Mouse (Mus musculus) liver, postnatal 0 days (tissue): ENCODE results near the gene Upf2. TPM values are rescaled to one million over a fixed set of nuclear protein-coding genes. Genes with fewer than 3 reads are reported as not detected.
"Not testable (repeated sequence)": the region's sequence is repeated elsewhere in the genome, so short reads cannot be mapped to it uniquely, and the experiment has no call there.

ENCODE experiments used
- ATAC-seq: fragments of 200-750 bp; cut with Nextera tagmentation; 2 replicates; pipeline ENCODE4 v1.8.0; 2017; ENCODE audit warnings: mild to moderate bottlenecking, moderate library complexity
- DNase-seq: peaks from one replicate; pipeline ENCODE4 v3.0.0-alpha.2; 2016
- H3K27ac ChIP-seq: fragments of 300-500 bp; sonication (generic); 2 replicates; pipeline ENCODE4 v1.5.1; 2014; ENCODE audit warnings: antibody characterized with exemption, moderate library complexity, mild to moderate bottlenecking, low read depth
- H3K27me3 ChIP-seq: fragments of 300-500 bp; sonication (generic); 2 replicates; pipeline ENCODE4 v1.6.1; 2014; ENCODE audit warnings: low read length, control low read depth, mixed read lengths; ENCODE audit not compliant: insufficient read depth
- H3K36me3 ChIP-seq: fragments of 300-500 bp; sonication (generic); replicated peaks from 2 replicates; pipeline ENCODE4 v1.6.1; 2014; ENCODE audit warnings: mild to moderate bottlenecking, control low read depth, low read length, moderate library complexity, mixed read lengths; ENCODE audit not compliant: insufficient read depth
- H3K4me1 ChIP-seq: fragments of 300-500 bp; sonication (generic); 2 replicates; pipeline ENCODE4 v1.6.1; 2014; ENCODE audit warnings: antibody characterized with exemption, mild to moderate bottlenecking, control low read depth; ENCODE audit not compliant: insufficient read depth
- H3K4me2 ChIP-seq: fragments of 300-500 bp; sonication (generic); 2 replicates; pipeline ENCODE4 v1.6.1; 2014; ENCODE audit warnings: low read depth, mild to moderate bottlenecking, low read length, moderate library complexity, mixed read lengths
- H3K4me3 ChIP-seq: fragments of 300-500 bp; sonication (generic); 2 replicates; pipeline ENCODE4 v1.5.1; 2014; ENCODE audit warnings: low read depth, low read length
- H3K9ac ChIP-seq: fragments of 300-500 bp; sonication (generic); replicated peaks from 2 replicates; pipeline ENCODE4 v1.6.1; 2014; ENCODE audit warnings: mild to moderate bottlenecking, moderate library complexity
- H3K9me3 ChIP-seq: fragments of 300-500 bp; sonication (generic); 2 replicates; pipeline ENCODE4 v1.6.1; 2016; ENCODE audit warnings: mild to moderate bottlenecking, control low read depth, low read length, mixed read lengths
- CTCF ChIP-seq: sonication (generic); IDR thresholded peaks from 2 replicates; pipeline ENCODE4 v1.5.1; 2016; ENCODE audit warnings: antibody characterized with exemption, low read depth
- EP300 ChIP-seq: IDR thresholded peaks from 2 replicates; pipeline ENCODE4 v1.6.1; 2016; ENCODE audit warnings: antibody characterized with exemption, low read depth, mild to moderate bottlenecking
- WGBS: fragments of 180-500 bp; shearing (Covaris S2); extraction: QIAGEN DNeasy Blood & Tissue Kit; methylation state at CpG from one replicate; pipeline ENCODE4 v1.1.7; 2014; ENCODE audit not compliant: insufficient replicate concordance; 5-methylcytosine and 5-hydroxymethylcytosine counted together
- polyA plus RNA-seq: library from polyadenylated mRNA; unstranded; fragments of >200 nt; fragmentation: Nextera tagmentation; extraction: Ambion mirVana; gene quantifications from 2 replicates; pipeline ENCODE4 v1.2.1, GENCODE M21; 2015

The Upf2 gene
- polyA plus RNA-seq, 1 experiment from 2014 or later: 3.3 TPM

GRCm38 (mm10) chr2:5957705-5958104 lies 6.4 kb downstream of the Upf2 start:
- Histone ChIP-seq H3K27ac (no peak overlapping the region), H3K4me3 (no peak overlapping the region), H3K4me2 (no peak overlapping the region), H3K4me1 (peaks cover 8% of the 10 kb centered on the region), H3K36me3 (peaks cover 37% of the 10 kb centered on the region), H3K27me3 (no peaks in the 10 kb centered on the region), H3K9me3 (no peaks in the 10 kb centered on the region), H3K9ac (no peak overlapping the region)
- ATAC-seq: no peak
- TF ChIP-seq EP300 (no peak), CTCF (no peak)
- no peak for DNase-seq
- 82% methylated on average over 9 of the region's 9 CpGs for WGBS

- TF ChIP-seq EP300 (no peak), CTCF (no peak)
- H3K4me2 ChIP-seq: no peak overlapping the region
- peaks cover 41% of the 10 kb centered on the region for H3K36me3 ChIP-seq
- H3K9me3 ChIP-seq: no peaks in the 10 kb centered on the region
- no peak overlapping the region for H3K4me3 ChIP-seq
- WGBS: 82% methylated on average over 2 of the region's 2 CpGs
- no peak overlapping the region for H3K27ac ChIP-seq
- no peak for ATAC-seq
- no peak overlapping the region for H3K9ac ChIP-seq
- no peaks in the 10 kb centered on the region for H3K4me1 ChIP-seq
- no peaks in the 10 kb centered on the region for H3K27me3 ChIP-seq
- DNase-seq: no peak
Measured at GRCm38 (mm10) chr2:5962265-5962664, 11.0 kb downstream of the Upf2 start.

- H3K4me1 ChIP-seq, H3K27me3 ChIP-seq, ATAC-seq, H3K4me3 ChIP-seq, H3K4me2 ChIP-seq, H3K27ac ChIP-seq, H3K9ac ChIP-seq, DNase-seq, H3K9me3 ChIP-seq: not testable (repeated sequence)
- peaks cover 28% of the 10 kb centered on the region for H3K36me3 ChIP-seq
- WGBS: 85% methylated on average over 4 of the region's 4 CpGs
- peak; percentile 17; the same call in 1 of the 2 replicates for TF ChIP-seq CTCF
Measured at GRCm38 (mm10) chr2:5963729-5964128, 12.5 kb downstream of the Upf2 start.

- Histone ChIP-seq H3K4me3 (no peak overlapping the region), H3K9ac (no peak overlapping the region), H3K4me1 (no peaks in the 10 kb centered on the region), H3K4me2 (no peak overlapping the region), H3K36me3 (peaks cover 14% of the 10 kb centered on the region), H3K27ac (no peak overlapping the region), H3K9me3 (no peaks in the 10 kb centered on the region), H3K27me3 (no peaks in the 10 kb centered on the region)
- no peak for TF ChIP-seq EP300
- TF ChIP-seq CTCF: no peak
- 76% methylated on average over 3 of the region's 3 CpGs for WGBS
- ATAC-seq (no peak), DNase-seq (no peak)
Measured at GRCm38 (mm10) chr2:5965972-5966371, 14.7 kb downstream of the Upf2 start.

GRCm38 (mm10) chr2:5970629-5971028 lies 19.4 kb downstream of the Upf2 start:
- not testable (repeated sequence) for H3K4me2 ChIP-seq, H3K36me3 ChIP-seq, H3K27me3 ChIP-seq, H3K9ac ChIP-seq, H3K27ac ChIP-seq, H3K9me3 ChIP-seq, H3K4me1 ChIP-seq, DNase-seq, H3K4me3 ChIP-seq, ATAC-seq
- WGBS: 95% methylated on average over 3 of the region's 3 CpGs
- 0 out of 2 replicates have a peak, but pooled peaks have one; percentile 14 for TF ChIP-seq CTCF

GRCm38 (mm10) chr2:5977532-5977931 lies 26.3 kb downstream of the Upf2 start:
- no peak overlapping the region for H3K4me3 ChIP-seq
- 78% methylated on average over 4 of the region's 4 CpGs for WGBS
- H3K27me3 ChIP-seq: no peaks in the 10 kb centered on the region
- H3K9me3 ChIP-seq: no peaks in the 10 kb centered on the region
- H3K9ac ChIP-seq: no peak overlapping the region
- ATAC-seq (no peak), DNase-seq (no peak)
- no peak for TF ChIP-seq CTCF
- no peak for TF ChIP-seq EP300
- no peak overlapping the region for H3K27ac ChIP-seq
- peaks cover 35% of the 10 kb centered on the region for H3K36me3 ChIP-seq
- no peak overlapping the region for H3K4me2 ChIP-seq
- H3K4me1 ChIP-seq: no peaks in the 10 kb centered on the region

GRCm38 (mm10) chr2:5995538-5995937 lies 44.3 kb downstream of the Upf2 start:
- H3K27me3 ChIP-seq: no peaks in the 10 kb centered on the region
- no peaks in the 10 kb centered on the region for H3K4me1 ChIP-seq
- DNase-seq: peak; percentile 30
- H3K36me3 ChIP-seq: peaks cover 18% of the 10 kb centered on the region
- no peak for ATAC-seq
- no peak overlapping the region for H3K9ac ChIP-seq
- TF ChIP-seq CTCF (peak; percentile 68), EP300 (no peak)
- no peak overlapping the region for H3K4me3 ChIP-seq
- 17% methylated on average over 5 of the region's 5 CpGs for WGBS
- no peak overlapping the region for H3K27ac ChIP-seq
- no peaks in the 10 kb centered on the region for H3K9me3 ChIP-seq
- no peak overlapping the region for H3K4me2 ChIP-seq
